Mouse (Mus musculus): ENCODE data around the gene Gcdh. TPM values are rescaled to one million over a fixed set of nuclear protein-coding genes. Genes with fewer than 3 reads are reported as not detected.

Gene Gcdh
- polyA plus RNA-seq, 1 experiment from 2014 or later, result 36.4 TPM

DNA sequence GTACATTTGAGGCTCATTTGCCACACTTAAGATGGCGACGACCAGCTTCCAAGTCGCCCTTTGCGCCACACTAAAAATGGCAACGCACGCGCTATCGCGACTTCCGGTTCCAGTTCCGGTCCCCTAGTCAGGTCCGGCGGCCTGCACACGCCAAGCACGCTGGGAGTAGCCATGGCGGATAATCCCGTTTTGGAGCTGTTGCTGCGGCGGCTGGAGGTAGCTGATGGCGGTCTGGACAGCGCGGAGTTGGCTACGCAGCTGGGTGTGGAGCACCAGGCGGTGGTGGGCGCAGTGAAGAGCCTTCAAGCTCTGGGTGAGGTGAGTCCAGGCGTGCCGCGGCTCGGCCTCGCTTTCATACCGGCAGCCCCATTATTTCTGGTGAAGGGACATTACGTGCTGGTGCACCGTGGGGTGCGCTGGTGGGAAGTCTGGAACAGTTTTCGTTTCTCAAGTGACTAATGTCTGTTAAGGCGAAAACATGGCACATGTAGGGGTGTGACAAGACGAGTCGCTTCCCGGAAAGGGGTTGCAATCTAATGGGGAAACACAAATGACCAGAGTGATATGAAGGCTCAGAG lies 36.8 kb downstream of the Gcdh start, which contains the start of gene Farsa:
Gene Farsa (plus strand): TSS at position 126 of the 578 bp plus-strand sequence.
- WGBS, result under 1% methylated on average over 39 of the region's 39 CpGs
- Histone ChIP-seq H3K4me2 (peak within 1 kb of the TSS; percentile 77), H3K4me1 (replicated peaks) (peaks cover 14% of the 10 kb centered on the region), H3K9ac (peak within 1 kb of the TSS; percentile 90), H3K4me3 (peak within 1 kb of the TSS; percentile 93), H3K27me3 (no peaks in the 10 kb centered on the region), H3K27ac (peak within 1 kb of the TSS; percentile 86), H3K9me3 (replicated peaks) (no peaks in the 10 kb centered on the region), H3K36me3 (peaks cover 24% of the 10 kb centered on the region)
- peak; percentile 91 for ATAC-seq (replicated peaks; ENCODE audit: insufficient number of reproducible peaks, insufficient read depth, low FRiP score, low read depth)

DNA sequence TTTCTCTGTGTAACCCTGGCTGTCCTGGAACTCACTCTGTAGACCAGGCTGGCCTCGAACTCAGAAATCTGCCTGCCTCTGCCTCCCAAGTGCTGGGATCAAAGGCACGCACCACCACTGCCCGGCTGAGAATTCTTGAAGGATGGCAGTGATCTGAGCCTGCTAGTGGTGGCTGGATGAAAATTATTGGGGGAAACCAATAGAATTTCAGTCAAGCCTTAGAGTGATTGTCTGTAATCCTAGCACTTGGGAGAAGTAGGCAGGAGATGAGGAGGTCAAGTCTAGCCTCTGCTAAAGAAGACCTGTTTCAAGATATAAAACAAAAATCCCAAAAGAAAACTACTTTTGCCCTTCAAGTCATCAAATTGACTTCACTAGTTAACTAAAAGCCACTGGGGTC lies 37.3 kb downstream of the Gcdh start:
- peaks cover 14% of the 10 kb centered on the region for H3K4me1 ChIP-seq (replicated peaks)
- ATAC-seq (replicated peaks; ENCODE audit: insufficient number of reproducible peaks, insufficient read depth, low FRiP score, low read depth), result no peak
- peak overlapping the region; percentile 93 for H3K4me3 ChIP-seq
- no peaks in the 10 kb centered on the region for H3K27me3 ChIP-seq
- H3K9me3 ChIP-seq (replicated peaks), result no peaks in the 10 kb centered on the region
- 86% methylated on average over 3 of the region's 3 CpGs for WGBS
- H3K27ac ChIP-seq, result no peak overlapping the region
- no peak overlapping the region for H3K9ac ChIP-seq
- peak overlapping the region; percentile 77; the same call in 1 of the 2 replicates for H3K4me2 ChIP-seq
- peaks cover 18% of the 10 kb centered on the region for H3K36me3 ChIP-seq

DNA sequence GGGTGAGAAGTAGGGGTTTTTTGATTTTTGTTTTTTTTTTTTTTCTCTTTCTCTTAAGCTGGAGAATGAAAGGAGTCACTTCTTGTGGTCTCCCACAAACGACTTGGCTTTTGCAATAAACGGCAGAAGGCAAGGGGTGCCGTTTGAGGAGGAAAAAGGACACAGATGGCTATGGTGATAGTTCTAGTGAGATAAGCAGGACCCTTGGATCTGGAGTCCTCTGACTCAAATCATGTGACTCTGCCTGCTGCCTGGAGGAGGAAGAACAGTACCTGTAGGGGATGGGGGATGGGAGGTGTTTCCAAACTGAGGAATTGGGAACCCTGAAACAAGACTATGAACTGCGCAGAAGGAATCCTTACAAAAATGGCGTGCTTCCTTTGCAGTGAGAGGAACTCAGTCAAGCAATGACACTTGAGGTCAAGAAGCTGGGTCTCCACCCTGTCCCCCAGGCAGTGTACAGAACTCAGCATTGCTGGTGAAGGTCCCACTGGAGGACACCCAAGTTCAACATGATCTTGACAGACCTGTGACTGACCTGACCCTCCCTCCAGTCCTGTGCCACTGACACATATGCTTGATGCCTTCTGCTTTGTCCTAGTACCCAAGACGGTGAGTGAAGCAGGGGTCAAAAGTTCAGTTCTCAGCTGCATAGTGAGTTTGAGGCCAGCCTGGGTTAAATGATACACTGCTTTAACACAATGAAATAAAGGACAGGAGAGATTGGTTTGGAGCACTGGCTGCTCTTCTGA lies 45.9 kb downstream of the Gcdh start:
- H3K27ac ChIP-seq, result peak overlapping the region; percentile 86
- 38% methylated on average over 6 of the region's 6 CpGs for WGBS
- peak overlapping the region; percentile 79 for H3K4me3 ChIP-seq
- peak overlapping the region; percentile 74 for H3K4me2 ChIP-seq
- H3K9me3 ChIP-seq (replicated peaks), result no peaks in the 10 kb centered on the region
- peaks cover 23% of the 10 kb centered on the region for H3K36me3 ChIP-seq
- H3K9ac ChIP-seq, result peak overlapping the region; percentile 66
- ATAC-seq (replicated peaks; ENCODE audit: insufficient number of reproducible peaks, insufficient read depth, low FRiP score, low read depth), result no peak
- H3K27me3 ChIP-seq, result no peaks in the 10 kb centered on the region
- peaks cover 35% of the 10 kb centered on the region for H3K4me1 ChIP-seq (replicated peaks)

DNA sequence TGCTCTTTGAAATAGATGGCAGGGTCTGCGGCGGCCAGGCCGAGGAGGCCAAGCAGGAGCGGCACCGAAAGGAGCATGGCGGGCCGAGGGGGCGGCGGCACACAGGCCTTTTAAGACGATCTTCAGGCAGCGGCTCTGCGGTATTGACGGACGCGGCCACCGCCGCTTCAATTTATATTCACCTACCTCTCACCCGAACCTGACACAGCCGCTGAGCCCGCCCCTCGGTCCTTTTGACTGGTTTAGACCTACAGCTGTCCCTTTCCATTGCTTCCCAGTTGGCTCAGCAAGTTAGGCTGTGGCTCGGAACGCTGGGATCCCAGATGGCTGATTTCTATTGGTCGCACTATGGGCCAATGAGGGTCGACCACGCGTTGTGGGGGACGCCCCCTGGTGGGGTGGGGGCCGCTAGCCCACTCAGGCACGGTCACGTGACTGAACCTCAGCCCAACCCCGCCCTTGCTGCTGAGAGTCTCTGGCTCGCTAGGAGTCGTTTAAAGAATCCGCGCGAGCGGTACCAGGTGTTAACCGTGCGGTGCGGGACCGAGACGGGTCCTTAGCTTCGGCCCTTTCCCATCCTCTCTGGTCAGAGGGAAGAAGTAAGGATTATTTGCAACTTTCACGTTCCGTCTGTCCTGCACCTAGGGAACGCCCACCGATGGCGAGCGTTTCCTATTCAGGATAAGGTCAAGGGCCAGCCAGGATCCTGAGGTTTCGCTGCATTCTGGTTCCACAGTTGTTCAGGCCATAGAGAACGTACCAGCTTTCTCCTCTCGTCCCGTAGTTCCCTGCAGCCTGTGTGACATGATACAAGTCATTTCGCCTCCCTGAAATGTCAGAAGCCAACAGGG lies 46.8 kb downstream of the Gcdh start, which contains the start of gene Calr:
Gene Calr (minus strand): TSS at position 213 of the 851 bp plus-strand sequence.
- Histone ChIP-seq H3K4me2 (peak within 1 kb of the TSS; percentile 82), H3K36me3 (peaks cover 32% of the 10 kb centered on the region), H3K27ac (peak within 1 kb of the TSS; percentile 86), H3K4me3 (peak within 1 kb of the TSS; percentile 79), H3K27me3 (no peaks in the 10 kb centered on the region), H3K9me3 (replicated peaks) (no peaks in the 10 kb centered on the region), H3K4me1 (replicated peaks) (peaks cover 35% of the 10 kb centered on the region), H3K9ac (peak within 1 kb of the TSS; percentile 91)
- peak; percentile 99 for ATAC-seq (replicated peaks; ENCODE audit: insufficient number of reproducible peaks, insufficient read depth, low FRiP score, low read depth)
- under 1% methylated on average over 55 of the region's 55 CpGs for WGBS

DNA sequence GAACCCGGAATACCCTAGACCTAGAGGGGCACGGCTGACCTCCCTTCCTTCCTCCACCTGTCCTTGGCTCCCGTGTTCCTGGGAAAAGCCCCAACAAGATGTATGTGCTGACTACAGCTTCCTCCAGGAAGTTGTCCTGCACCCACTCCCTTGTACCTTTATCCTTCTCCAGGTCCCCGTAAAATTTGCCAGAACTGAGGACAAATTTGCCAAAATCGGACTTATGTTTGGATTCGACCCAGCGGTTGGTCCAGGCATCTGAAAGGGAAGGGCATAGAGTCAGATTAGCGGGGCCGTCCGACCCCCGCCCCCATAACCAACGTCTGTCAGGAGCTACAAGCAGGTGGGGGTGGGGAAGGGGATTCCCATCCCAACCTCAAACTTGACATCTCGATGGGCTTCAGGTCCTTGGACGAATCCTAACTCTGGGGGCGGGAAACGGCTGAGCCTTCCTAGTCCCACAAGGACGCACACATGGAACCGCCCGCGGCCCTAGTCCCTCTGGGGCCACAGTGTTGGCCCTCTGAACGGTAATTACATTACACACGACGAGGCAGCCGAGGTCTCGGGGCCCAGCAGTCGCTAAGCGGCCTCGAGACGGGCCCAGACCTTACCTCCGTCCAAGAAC lies 47.5 kb downstream of the Gcdh start:
- peak overlapping the region; percentile 79 for H3K4me3 ChIP-seq
- H3K27me3 ChIP-seq, result no peaks in the 10 kb centered on the region
- WGBS, result under 1% methylated on average over 30 of the region's 30 CpGs
- H3K4me1 ChIP-seq (replicated peaks), result peaks cover 35% of the 10 kb centered on the region
- H3K9me3 ChIP-seq (replicated peaks), result no peaks in the 10 kb centered on the region
- peak overlapping the region; percentile 86 for H3K27ac ChIP-seq
- ATAC-seq (replicated peaks; ENCODE audit: insufficient number of reproducible peaks, insufficient read depth, low FRiP score, low read depth), result peak; percentile 1; the same call in 1 of the 2 replicates
- peak overlapping the region; percentile 82 for H3K4me2 ChIP-seq
- peak overlapping the region; percentile 91 for H3K9ac ChIP-seq
- peaks cover 39% of the 10 kb centered on the region for H3K36me3 ChIP-seq

DNA sequence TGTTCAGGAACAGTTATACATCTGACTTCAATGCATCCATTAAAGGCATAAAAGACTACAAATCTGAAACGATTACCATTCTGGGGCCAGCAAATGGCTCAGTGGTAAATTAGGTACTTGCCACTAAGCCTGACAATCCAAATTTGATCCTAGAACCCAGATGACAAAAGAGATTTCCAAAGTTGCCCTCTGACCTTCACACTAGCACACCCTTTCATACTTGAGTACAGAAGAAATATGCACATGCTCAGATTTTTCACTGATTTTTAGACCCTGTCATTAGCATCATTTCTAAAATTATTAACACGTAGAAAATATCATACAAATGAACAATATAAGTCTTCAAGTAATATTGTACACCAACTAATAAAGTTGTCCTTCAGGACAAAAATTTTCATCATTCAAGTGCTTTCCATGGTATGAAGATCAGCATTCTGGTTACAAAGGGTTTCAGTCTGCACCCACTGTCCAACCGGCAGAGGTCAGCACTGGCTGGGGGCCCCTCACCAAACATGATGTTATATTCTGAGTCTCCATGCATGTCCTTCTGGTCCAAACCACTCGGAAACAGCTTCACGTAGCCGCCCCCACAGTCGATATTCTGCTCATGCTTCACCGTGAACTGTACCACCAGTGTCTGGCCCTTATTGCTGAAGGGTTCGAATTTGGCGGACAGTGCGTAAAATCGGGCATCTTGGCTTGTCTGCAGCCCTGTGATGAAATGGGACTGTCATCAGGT lies 48.2 kb downstream of the Gcdh start:
- peak overlapping the region; percentile 86 for H3K27ac ChIP-seq
- no peaks in the 10 kb centered on the region for H3K27me3 ChIP-seq
- peaks cover 39% of the 10 kb centered on the region for H3K36me3 ChIP-seq
- ATAC-seq (replicated peaks; ENCODE audit: insufficient number of reproducible peaks, insufficient read depth, low FRiP score, low read depth), result no peak
- H3K9me3 ChIP-seq (replicated peaks), result no peaks in the 10 kb centered on the region
- peak overlapping the region; percentile 82 for H3K4me2 ChIP-seq
- peaks cover 35% of the 10 kb centered on the region for H3K4me1 ChIP-seq (replicated peaks)
- WGBS, result 11% methylated on average over 12 of the region's 12 CpGs
- H3K9ac ChIP-seq, result peak overlapping the region; percentile 91
- peak overlapping the region; percentile 79 for H3K4me3 ChIP-seq

DNA sequence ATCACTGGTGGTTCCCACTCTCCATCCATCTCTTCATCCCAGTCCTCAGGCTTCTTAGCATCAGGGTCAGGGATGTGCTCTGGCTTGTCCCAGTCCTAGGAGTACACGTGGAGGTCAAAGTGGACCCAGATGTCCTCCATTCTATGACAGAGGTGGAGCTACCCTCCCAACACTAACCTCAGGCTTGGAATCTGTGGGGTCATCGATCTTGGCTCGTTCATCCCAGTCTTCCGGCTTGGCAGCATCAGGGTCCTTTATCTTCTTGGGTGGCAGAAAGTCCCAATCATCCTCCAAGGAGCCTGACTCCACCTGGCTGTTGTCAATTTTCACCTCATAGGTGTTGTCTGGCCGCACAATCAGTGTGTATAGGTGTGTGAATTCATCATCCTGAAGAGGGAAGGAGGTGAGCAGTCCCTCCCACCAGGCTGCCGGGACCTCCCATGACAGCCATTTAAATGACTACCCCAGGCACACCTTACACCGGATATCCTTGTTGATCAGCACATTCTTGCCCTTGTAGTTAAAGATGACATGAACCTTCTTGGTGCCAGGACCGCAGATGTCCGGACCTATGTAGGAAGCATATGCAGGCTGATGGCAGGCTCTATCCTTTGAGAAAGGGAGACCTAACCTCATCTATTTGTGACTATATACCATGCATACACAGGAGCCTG lies 49.2 kb downstream of the Gcdh start:
- H3K4me3 ChIP-seq, result peak overlapping the region; percentile 79
- no peaks in the 10 kb centered on the region for H3K9me3 ChIP-seq (replicated peaks)
- no peak for ATAC-seq (replicated peaks; ENCODE audit: insufficient number of reproducible peaks, insufficient read depth, low FRiP score, low read depth)
- H3K9ac ChIP-seq, result peak overlapping the region; percentile 91
- 69% methylated on average over 9 of the region's 9 CpGs for WGBS
- no peaks in the 10 kb centered on the region for H3K27me3 ChIP-seq
- H3K36me3 ChIP-seq, result peaks cover 39% of the 10 kb centered on the region
- H3K4me1 ChIP-seq (replicated peaks), result peaks cover 35% of the 10 kb centered on the region
- peak overlapping the region; percentile 82 for H3K4me2 ChIP-seq
- no peak overlapping the region for H3K27ac ChIP-seq

DNA sequence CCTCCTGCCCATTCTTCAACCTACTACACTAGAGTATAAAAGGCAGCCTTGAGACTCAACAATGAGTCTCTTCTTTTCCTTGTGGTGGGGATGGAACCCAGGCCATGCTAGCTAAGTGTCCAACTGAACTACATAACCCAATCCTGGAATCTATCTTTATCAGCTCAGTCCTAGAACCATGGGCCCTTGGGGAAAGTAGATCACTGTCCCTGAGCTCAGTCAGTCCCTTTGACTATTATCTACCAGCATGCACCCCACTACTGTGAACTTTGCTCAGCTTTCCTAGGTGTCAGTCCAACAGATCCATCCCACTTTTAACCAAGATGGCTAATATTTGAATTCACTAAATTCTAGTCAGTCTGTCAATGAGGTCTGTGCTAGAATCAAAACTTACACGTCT lies 52.2 kb downstream of the Gcdh start:
- Histone ChIP-seq H3K4me3 (no peak overlapping the region), H3K27me3 (no peaks in the 10 kb centered on the region), H3K4me1 (replicated peaks) (peaks cover 28% of the 10 kb centered on the region), H3K9ac (no peak overlapping the region), H3K27ac (no peak overlapping the region), H3K4me2 (no peak overlapping the region), H3K36me3 (peaks cover 62% of the 10 kb centered on the region), H3K9me3 (replicated peaks) (no peaks in the 10 kb centered on the region)
- 78% methylated on average over 1 of the region's 1 CpGs for WGBS
- ATAC-seq (replicated peaks; ENCODE audit: insufficient number of reproducible peaks, insufficient read depth, low FRiP score, low read depth), result no peak

DNA sequence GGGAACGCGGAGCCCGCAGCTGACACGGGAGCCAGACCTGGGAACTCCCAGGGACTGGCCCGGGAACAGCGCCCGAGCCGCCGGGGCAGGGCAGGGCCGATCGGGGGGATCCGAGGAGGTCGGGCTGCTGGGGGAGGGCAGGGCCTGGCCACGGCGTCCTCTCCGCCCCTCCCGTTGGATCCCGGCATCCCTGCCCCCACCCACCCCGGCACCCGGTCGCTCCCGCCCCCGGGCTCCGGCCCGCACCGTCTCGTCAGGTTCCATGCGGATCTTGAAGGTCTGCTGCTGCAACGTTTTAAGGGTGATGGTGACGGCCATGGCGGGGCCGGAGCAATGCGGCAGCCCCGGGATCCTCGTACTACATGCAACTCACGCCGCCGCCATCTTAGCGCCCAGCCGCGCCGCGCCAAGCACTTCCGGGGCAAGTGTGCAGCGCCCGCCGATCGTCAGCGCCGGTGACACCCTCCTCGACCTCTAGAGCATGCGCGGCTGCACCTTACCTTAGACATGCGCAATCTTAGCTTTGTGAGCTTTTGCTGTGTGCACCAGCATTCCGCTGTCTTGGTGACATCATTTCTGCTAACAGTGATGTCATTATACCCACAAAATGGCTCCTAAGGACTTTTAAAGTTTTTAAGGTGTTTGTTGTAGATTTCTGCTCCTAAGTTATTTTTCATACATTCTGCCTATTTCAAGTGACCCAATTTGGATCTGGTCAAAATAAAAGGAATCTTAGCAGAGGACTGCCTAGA lies 53.3 kb downstream of the Gcdh start, which contains the start of gene Rad23a:
Gene Rad23a (minus strand): TSS at position 418 of the 752 bp plus-strand sequence.
- Histone ChIP-seq H3K9ac (peak within 1 kb of the TSS; percentile 87), H3K4me1 (replicated peaks) (peaks cover 34% of the 10 kb centered on the region), H3K36me3 (peaks cover 73% of the 10 kb centered on the region), H3K27me3 (no peaks in the 10 kb centered on the region), H3K9me3 (replicated peaks) (no peaks in the 10 kb centered on the region), H3K4me3 (peak within 1 kb of the TSS; percentile 82), H3K27ac (peak within 1 kb of the TSS; percentile 92), H3K4me2 (peak within 1 kb of the TSS; percentile 73)
- WGBS, result under 1% methylated on average over 54 of the region's 55 CpGs
- peak; percentile 91 for ATAC-seq (replicated peaks; ENCODE audit: insufficient number of reproducible peaks, insufficient read depth, low FRiP score, low read depth)
